Mouse (Mus musculus) 3134 (cell line): Measurements from ENCODE around the gene Shisal2a.

Experiments used
- DNase-seq: peaks from one replicate; pipeline ENCODE4 v3.0.0-alpha.2; 2011; ENCODE audit warnings: low spot score; ENCODE audit not compliant: insufficient read length; ENCODE audit errors: extremely low read depth

The Shisal2a gene

DNA sequence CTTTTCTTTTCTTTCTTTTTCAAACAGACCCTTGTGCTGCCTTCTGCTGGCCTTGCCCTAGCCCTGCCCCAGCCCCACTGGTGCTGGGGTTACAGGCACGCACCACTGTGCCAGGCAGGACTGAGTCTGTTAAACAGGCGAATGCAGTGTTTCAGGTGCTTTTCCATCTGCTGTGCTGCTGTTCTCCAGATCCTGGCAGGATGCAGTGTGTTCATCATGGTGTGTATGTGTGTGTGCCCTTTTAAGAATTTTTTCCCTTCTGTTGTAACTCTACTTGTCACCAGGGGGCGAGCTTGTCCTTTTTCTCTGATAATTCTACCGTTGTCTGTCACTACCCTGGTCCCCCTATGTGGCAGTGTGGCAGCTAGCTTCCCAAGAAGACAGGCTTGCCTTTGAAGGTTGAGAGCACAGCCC lies 43.9 kb downstream of the Shisal2a start:
- peak; percentile 28 for DNase-seq

DNA sequence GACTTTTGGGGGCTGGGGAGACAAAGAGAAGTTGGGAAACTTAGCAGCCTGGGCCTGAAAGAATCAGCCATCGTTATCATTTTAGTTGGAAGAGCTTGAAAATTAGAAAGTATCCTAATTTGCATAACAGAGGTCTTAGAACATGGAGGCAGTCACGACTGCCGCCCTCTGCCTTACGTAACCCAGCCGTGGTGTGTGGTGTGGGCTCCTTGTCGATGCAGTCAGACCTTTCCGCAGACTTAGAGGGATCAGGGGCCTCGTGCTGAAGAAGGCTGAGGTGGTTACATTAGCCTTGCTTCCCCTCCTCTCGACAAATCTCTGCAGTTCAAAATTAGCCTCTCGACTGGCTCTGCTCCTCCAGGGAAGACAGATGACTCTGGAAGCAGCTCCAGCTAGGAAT lies 44.3 kb downstream of the Shisal2a start:
- no peak for DNase-seq

DNA sequence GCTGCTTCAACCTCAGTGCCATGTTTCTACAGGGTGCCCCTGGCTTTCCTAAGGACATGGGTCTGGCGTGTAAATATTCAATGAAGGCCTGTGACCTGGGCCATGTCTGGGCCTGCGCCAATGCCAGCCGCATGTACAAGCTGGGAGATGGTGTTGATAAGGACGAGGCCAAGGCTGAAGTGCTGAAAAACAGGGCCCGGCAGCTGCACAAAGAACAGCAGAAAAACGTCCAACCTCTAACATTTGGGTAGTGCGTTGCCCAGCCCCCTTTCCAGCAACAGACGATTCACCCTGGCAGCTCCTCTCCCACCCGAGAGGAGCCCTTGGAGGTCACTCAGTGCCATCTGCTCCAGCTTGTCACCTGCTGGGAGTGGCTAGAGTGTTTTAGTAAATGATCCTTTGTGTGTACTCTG lies 44.8 kb downstream of the Shisal2a start:
- DNase-seq = no peak

DNA sequence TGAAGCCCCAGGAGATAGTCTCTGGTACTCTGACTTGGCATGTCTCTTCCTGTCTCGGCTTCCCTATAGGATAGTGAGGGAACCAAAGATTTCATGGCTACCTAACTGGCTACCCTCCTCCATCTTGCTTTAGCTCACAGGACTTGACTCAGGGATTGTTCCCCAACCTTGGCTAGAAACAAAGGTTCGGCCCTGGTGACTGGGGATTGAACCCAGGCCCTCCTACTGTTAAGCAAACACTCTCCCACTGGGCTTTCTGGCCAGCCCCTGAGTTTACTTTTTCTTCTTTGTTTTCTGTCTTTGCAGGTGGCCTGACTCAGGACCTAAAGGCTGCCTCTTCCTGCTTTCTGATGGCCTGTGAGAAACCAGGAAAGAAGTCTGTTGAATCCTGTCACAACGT lies 45.3 kb downstream of the Shisal2a start:
- DNase-seq = no peak

DNA sequence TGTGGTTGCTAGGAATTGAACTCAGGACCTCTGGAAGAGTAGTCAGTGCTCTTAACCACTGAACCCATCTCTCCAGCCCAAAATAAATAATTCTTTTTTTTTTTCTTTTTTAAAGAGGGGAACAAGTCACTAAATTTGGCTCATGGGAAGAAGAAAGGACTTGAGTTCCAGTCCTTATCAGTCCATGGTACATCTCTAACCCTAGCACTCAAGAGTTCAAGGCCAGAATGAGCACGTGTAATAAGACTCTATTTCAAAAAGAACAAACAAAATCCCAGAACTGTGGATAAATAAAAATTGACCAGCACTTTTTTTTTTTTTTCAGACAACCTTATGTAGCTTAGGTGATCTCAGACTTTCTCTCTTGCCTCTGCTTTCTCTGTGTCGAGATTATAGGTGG lies 46.4 kb downstream of the Shisal2a start:
- no peak for DNase-seq

DNA sequence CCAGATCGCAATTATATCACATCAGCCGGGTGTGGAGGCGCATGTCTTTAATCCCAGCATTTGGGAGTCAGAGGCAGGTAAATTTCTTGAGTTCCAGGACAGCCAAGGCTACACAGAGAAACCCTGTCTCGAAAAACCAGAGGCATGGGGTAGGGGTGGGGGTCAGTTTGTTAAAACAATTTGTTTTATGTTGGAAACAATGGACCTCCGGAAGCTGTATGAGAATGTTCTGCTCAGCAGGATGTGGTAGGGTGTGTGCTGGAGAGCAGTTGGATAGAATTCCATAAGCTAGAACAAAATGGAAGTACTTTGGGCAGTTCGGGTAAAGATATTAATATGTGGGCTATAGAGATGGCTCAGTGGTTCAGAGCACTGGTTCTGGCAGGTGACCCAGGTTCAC lies 47.7 kb downstream of the Shisal2a start:
- no peak for DNase-seq

DNA sequence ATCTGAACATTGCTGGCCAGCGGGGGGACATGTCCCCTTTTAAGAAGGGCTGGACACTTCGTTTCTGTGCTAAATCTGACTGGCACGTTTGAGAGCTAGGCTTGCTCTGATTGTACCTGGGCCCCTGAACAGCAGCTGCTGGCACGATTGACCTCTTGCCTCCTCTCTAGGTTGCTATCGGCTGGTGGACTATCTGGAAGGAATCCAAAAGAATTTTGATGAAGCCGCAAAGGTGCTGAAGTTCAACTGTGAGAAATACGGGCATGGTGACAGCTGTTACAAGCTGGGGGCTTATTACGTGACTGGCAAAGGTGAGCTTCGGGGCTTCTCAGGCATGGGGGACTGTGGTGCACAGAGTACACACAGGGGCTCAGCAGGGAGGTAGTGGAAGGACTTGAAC lies 51.1 kb downstream of the Shisal2a start:
- no peak for DNase-seq

DNA sequence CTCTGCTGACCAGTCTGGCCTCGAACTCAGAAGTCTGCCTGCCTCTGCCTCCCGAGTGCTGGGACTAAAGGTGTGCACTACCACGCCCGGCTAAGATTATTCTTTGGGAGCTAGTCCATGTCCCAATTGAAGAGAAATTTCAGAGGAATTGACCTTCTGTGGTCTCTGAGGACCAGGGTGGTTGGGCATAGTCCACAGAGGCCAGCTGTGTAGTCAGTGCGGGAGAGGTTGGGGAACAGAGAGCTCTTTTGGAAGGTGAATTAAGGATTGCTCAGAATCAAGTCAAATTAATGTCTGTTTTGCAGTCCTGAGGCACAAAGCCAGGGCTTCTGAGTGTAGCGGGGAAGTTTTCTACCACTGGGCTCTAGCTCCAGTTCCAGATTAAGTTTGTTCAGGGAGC lies 53.3 kb downstream of the Shisal2a start:
- no peak for DNase-seq

DNA sequence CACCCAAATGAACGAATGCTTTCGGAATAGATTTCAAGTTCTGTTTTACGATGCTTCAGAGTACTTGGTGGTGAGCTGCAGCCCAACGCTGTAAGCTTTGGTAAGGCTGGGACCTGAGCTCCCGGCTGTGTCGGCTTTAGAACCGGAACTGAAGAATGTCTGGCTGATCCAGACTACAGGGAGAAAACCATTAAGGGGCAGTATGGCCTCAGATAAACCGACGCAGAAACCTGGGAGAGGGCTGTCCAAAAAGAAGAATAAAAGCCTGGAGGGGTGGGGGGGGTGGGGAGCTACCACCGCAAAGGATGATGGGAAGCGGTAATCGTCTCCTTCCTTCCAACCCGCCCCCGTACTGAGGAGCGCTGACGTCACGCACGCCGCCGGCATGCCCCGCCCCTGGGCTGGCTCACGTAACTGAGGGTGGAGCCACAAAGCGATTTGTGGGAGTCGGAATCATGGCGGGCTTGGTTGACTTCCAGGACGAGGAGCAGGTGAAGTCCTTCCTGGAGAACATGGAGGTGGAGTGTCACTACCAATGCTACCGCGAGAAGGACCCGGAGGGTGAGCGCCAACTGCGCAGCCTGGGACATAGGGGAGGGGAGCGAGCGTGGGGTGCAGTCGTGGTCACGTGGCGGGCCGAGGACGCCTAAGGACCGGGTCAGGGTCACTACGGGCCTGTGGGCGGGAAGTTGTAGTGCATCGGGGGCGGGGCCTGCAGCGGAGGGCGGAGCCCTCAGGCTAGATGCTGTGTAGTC lies 55.2 kb downstream of the Shisal2a start, which contains the start of gene Coa7:
Gene Coa7 (plus strand): TSS at position 411 of the 755 bp plus-strand sequence.
- DNase-seq = peak; percentile 98

DNA sequence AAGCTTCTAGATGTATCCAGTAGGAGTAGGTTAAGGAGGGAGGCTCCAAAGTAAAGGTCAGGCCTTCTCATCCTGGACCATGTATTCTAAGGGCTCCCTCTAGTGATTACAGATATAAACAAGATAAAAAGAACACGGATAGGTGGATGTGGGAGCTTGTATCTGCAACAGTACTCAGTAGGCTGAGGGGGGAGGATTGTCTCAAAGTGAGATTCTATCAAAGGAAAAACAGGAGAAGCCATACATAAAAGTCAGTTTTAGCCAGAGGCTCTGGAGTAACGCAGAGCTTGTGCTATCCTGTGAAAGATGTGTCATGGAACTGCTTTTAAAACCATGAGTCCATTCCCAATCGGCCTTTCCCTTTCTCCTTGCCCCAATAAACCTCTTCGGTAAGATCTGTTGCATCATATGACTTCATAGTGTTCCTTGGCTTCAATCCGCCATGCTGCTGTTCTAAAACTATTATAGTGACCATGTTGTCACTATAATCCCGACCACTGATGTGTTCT lies 56.0 kb downstream of the Shisal2a start:
- DNase-seq = peak; percentile 51

DNA sequence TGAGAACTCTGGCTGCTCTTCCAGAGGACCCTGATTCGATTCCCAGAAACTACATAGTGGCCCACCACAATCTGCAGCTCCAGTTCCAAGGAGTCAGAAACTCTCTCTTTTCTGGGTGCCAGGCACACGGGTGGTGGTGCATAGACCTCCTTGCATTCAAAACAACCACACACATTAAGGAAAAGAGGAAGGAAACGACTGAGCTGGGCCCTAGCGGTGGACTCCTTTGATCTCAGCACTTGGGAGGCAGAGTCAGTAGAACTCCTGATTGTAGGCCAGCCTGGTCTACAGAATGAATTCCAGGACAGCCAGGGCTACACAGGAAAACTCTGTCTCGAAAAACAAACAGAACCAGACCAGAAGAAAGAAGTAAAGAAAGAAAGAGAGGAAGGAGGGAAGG lies 59.6 kb downstream of the Shisal2a start:
- no peak for DNase-seq

DNA sequence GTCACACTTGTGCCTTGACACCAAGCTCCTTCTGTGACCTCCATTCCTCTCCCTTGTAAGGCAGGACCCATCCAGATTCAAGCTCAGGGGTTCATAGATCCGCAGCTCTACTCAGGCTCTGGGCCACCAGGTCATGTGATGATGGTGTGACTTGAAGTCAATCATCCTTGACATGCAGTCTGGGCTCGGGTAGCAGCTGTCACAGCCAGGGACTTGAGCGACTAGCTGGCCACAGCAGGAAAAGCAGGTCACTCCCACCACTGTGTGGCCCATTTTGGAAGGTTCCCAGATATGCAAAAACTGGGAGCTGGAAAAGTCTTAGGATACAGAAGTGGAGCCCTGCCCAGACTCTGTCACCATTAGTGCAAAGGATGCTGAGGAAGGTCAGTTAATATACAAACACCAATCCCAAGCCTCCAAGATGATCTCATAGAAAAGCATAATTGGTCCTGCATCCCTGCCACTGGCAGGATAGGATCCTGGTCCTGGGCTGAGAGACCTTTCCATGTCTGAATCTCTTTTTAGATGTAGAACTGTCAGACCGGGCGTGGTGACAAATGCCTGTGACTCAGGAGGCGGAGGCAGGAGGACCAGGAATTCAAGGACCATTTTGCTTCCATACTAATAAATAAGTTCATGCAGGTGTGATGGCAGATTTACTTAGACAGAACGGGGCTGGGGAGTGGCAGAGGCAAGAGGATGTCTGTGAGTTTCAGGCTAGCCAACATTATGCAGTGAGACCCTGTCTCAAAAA lies 62.3 kb downstream of the Shisal2a start:
- peak; percentile 10 for DNase-seq

DNA sequence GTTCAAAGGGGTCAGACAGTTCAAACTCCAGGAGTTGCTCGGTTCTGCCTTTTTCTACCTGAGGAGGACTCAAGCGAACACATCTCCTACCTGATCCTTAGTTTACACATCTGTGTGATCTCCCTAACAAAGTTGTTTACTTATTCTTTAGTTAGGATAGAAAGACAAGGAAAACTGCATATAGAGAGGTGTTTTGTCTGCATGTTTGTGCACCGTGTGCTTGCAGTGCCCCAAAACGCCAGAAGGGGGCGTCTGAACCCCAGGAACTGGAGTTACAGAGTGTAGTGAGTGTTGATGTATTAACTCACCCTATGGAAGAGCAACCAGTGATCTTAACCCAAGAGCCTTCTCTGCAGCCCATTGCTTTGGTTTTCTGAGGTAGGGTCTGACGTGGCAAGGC lies 63.4 kb downstream of the Shisal2a start:
- DNase-seq = no peak

DNA sequence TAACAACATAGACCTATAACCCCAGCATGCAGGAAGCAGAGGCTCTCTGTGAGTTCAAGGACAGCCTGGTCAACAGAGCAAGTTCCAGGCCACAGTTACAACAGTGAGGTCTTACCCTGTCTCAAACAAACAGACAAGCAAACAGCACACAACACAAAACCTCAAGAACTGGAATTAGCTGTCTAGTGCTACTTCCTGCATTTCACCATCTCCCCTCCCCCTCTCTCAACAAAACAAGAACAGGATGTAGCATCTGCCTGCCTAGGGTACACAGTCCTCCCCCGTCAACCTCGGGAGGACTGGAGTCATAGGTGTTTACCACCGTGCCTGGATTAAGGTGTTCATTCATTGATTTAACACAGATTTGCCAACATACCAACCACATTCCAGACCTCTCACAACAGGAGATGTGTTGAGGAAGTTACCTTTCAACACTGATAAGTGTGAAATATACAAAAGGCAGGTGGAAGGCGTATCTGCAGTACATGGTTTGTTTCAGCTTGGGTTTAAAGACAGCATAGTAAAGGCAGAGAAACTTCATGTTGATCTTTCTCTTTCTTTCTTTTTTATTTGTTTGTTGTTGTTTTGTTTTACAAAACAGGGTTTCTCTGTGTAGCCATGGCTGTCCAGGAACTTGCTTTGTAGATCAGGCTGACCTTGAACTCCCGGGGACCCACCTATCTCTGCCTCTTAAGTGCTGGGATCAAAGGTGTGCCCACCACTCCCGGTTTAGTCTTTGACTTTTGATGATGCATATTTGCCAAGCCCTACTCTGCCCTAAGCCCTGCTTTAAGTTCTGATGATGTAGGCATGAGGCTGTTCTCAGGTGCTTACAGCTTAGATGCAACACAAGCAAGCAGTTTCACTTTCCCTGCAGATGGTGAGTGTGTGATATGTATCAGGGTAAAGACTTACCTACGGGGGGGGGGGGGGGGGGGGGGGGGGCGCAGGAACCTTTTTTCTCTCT lies 64.2 kb downstream of the Shisal2a start:
- DNase-seq = no peak
